Mouse (Mus musculus): ENCODE measurements around the gene Agpat3.

- TF ChIP-seq POLR2A (IDR thresholded peaks at IDR 0.05; ENCODE audit: borderline replicate concordance, low read depth, low read length) (no peak), CTCF (IDR thresholded peaks at IDR 0.05; ENCODE audit: low read depth, low read length) (no peak)
These were observed 48.6 kb downstream of the Agpat3 start for GRCm38 (mm10) chr10:78303675-78304074.
